Mouse (Mus musculus): ENCODE measurements at regions not wholly inside any gene's neighbourhood (a gene's known extent, or its start where the extent isn't known, plus 50 kb on each side); places are given as distances from the start of the nearest gene placed in this dataset.
A peak's percentile ranks its signal among the peaks of the same experiment; 100 is the strongest.
"Not testable (repeated sequence)": the region's sequence is repeated elsewhere in the genome, so short reads cannot be mapped to it uniquely, and the experiment has no call there.

DNA sequence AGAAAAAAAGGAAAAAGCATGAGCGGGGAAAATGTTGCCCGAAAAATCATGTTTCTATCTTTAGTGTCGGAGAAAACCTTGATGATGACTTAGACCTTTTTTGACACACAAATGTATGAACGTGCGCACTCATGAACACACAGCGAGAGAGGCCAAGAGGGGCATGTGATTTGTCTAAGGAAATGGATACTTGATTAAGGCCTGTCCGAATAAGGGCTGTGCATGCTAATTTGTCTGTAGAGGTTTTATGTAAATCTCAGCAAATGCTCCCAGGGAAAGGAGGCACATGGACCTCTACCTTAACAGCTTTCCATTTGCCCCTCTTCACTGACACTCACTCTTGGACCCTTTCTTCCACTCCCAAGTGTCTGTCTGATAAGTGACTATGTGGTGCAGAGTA lies 182.5 kb upstream of the Rgma start:
- DNase-seq (ENCODE audit: low read depth, low spot score) = no peak

DNA sequence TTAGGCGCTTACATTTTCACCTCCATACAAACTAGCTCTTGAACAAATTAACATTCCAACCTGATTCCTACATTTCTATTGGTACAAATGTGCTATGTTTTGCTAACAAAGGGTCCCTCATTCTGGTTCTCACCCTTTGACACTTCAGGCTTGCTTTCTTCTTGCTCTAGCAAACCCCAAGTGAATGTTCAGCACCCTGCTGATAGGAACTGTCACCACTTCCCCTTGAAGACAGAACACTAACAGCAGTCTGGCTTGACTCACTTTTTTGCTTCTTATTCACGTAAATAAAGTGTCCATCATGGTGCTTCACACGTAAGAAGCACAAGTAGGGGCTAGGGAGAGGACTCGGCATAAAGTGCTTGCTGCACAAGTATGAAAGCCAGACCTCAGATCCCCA lies 180.0 kb upstream of the Rgma start:
- no peak for DNase-seq (ENCODE audit: low read depth, low spot score)

DNA sequence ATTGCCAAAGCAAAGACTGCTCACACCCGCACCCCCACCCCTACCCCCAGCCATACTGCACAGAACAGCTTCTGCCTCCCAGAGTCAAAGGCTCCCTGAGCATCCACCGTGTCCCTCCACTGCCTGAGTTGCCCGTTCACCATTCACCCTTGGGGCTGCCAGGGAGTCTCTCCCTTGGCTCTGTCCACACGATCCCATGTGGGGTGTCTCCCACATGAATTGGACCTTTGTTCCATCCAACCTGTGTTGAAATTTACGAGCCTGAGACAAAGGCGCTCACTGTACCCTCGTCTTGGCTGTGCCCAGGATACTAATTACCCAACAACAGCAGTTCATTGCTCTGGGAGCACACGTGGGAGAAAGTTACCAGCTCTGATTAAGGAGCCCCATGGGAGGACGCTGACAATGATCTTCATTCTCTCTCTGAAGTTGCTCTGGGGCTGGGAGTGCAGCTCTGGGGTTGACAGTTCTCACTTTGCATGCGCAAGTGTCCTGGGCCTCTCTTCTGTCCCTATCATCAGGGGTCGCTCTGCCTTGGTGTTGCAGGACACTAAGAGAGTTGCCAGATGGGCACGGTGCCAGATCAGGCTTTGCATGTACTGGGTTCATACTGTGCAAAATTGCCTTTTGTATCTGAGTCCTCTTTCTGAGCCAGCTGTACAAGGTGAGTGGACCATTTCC lies 178.3 kb upstream of the Rgma start:
- DNase-seq (ENCODE audit: low read depth, low spot score) = no peak

DNA sequence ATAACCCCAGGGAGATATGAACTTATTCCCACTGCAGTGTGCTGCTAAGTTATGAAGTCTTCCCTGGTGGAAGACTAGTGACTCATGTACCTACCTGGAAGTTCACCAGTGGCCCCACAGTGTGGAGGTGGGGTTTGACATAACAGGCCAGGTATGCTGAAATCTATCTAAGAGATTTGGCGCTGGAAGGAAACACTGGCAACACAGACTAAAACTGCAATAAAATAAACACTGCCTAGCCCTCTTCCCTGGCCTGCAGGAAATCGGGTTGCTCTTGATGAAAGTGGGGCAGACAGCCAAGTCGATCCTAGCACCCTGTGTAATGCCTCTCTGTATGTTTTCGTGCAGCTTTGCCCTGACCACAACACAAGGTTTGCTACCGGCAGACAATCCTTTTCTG lies 177.2 kb upstream of the Rgma start:
- DNase-seq (ENCODE audit: low read depth, low spot score) = no peak

DNA sequence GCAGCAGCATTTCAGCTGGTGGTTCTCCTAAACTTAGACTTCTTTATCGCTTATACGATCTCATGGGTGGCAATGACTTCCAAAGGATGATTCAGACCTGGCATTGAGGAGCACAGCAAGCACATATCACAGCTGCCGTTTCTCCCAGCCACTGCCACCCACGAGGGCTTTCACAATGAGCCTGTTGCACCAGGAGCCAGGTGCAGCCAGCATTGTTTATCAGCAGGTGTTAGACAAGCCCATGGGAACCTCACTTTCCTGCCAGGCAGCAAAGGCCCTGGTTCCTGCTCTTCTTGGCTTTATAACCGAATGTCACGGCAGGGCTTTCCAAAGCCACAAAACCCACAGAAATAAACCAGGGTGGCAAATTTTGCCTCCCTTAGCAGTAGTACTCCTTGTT lies 175.3 kb upstream of the Rgma start:
- DNase-seq (ENCODE audit: low read depth, low spot score) = no peak

DNA sequence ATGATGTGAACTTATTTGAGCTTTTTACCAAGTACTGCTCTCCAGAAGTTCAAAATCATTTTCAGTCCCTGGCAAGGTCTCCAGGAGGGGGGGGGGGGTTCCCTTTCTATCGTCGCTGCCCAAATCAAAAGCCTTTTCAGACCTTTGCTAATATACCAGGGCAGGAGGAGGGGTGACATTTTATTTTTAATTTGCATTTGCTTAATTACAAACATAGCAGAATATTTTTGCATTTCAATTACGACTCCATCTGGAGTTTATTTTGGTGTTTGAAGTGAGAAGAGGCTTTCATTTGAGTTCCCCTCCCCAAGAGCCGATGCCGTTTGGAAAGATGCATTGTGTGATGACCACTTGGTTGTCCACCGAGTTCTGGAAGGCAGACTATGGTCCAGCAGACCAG lies 174.0 kb upstream of the Rgma start:
- DNase-seq (ENCODE audit: low read depth, low spot score) = no peak

DNA sequence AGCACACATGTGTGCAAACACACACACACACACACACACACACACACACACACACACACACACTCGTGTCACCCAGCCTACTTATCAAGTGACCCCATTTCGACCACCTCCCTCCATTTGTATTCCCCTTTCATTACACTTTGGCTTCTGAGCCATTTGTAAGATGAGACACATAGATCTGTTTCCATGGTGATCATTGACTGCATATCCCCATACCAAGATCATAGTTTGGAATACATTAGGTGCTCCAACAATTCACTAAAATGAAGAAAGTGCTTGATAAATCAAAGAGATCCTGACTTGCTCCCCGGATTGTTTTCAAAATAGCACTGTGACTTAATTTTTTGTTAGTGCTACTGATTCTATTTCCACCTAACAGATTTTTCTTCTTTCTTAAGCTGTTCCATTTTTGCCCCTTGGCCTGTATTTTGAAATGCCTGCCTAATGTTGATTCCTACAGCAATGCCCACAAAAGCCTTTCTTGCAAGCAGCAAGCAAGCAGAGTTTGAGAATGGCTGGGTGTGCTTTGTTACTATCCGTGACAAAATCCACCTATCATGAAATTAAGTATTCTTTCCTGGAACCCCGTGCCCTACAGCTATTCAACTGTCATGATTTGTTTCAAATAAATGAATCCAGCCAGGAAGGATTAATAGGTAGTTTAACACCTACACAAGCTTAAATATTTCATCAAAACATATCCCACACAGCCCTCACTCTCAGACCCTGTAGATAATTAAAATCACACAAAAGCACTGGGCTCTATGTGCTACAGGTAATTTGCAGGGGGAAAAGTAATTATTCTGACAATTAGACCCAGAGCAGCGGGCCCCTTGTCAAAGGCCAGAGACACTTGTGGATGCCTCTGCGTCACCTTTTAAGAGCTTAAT lies 168.1 kb upstream of the Rgma start:
- no peak for DNase-seq (ENCODE audit: low read depth, low spot score)

DNA sequence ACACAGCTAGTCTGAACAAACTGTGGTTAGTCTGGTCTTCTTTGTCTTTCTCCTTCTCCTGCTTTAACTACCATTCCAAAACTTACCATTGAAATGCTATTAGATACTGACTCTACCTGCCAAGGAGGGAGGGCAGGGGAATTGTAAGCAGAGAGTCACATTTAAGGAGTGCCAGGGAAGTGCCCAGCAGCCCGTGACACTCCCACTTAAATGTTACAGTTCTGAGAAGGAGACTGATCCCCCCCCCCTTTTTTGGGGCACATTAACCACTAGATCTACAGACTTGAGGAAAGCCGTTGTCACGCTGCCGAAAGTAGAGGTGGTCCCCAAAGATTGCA lies 166.9 kb upstream of the Rgma start:
- no peak for DNase-seq (ENCODE audit: low read depth, low spot score)

DNA sequence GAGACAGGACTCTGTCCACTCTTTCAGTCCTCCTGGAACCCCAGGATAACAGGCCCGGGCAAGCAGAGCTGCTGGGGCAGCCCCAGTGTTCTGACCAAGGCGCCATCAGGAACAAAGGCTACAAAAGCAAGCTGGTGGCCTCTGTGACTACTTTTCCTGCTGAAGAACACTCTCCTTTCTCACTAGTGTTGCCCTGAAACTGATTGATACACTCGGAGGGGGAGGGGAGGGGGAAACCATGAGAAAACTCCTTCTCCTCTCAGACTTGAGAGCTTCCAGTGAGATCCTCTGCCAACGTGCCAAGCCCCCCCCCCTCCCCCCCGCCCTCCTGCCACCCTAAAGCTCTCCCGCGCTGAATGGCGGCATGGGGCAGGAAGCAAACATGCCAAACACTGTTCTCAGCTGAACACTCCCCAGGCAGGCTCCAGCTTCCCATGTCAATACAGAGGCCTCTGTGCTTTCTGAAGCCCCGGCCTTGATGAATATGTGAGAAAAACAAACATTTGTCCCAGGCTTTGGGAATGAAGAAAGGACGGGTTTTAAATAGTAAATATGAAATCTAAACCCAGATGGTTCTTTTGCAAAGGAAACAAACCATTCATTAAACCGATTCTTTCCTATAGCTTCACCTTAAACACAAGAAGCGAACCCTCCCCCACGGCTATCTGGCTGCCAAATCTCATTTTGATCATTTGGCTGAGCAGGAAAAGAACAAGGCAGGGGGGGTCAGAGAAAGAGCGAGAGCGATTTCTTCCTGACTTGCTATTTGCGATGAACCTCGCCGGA lies 166.3 kb upstream of the Rgma start:
- DNase-seq (ENCODE audit: low read depth, low spot score) = peak; percentile 72

DNA sequence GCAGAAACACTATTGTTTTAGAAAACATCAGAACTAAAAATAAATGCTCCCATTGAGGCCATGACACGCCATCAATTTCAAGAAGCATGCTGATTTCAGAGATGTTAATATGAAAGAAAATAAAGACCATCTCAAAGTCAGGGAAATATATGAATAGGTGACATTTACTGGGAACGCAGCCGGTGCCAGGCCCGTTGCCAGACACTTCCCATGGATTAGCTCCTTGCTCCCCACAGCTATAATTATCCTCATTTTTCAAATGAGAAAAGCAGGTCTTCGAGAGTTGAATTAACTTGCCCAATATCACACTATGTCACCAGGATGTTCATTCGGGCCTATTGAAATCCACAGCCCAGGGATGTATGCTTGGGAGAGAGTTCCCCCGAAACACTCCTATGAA lies 165.2 kb upstream of the Rgma start:
- DNase-seq (ENCODE audit: low read depth, low spot score) = no peak

DNA sequence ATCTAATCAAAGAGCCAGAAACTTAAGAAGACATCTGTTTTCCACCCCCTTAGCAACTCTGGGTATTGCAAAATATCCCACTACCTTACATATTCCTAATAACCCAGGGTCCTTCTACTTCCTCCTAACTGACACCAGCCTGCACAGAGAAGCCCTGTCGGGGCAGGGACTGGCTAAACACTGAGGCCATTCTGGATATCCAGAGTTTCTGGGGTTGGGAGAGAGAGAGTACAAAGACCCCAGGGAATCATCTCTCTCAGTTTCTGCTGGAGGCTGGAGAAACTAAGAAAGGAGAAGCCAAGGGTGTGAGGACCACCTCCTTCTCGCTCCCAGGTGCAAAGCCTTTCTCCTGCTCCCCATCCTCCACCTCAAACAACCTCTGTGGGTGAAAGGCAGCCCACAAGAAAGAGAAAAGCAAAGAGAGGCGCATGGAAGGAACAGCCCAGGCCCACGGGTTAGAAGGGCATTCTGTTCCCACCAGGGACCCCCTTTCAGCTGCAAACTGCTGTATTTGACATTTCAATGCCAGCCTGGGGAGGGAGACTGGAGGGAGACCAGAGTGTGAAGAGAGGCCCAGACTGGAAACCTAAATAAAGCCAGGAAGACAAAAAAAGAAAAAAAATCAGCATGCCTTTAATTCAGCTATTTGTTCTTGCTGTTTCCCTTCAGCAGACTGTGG lies 152.9 kb upstream of the Rgma start:
- DNase-seq (ENCODE audit: low read depth, low spot score) = no peak

DNA sequence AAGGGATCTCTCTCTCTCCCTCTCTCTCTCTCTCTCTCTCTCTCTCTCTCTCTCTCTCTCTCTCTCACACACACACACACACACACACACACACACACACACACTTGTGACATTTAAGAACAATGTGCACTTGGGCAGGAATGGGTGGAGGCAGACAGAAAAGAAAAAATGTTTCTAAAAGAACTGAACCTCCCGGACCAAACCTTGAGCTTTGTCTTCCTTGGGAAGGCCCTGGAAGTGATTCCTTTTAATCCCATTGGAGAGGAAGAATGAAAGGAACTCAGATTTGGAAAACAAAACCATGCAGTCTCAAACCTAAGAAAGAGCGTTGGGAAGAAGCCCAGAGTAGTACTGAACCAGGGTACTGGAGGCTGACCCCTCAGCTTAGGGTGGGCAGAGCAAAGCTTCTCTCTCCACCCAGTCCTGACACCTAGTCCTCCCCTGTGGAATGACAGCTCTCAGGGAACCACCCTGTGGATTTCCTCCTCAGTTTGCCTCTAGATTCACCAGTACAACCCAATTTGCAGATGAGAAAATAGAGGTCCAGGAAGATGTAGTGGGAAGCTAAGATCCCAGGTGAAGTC lies 152.3 kb upstream of the Rgma start:
- DNase-seq (ENCODE audit: low read depth, low spot score) = no peak

DNA sequence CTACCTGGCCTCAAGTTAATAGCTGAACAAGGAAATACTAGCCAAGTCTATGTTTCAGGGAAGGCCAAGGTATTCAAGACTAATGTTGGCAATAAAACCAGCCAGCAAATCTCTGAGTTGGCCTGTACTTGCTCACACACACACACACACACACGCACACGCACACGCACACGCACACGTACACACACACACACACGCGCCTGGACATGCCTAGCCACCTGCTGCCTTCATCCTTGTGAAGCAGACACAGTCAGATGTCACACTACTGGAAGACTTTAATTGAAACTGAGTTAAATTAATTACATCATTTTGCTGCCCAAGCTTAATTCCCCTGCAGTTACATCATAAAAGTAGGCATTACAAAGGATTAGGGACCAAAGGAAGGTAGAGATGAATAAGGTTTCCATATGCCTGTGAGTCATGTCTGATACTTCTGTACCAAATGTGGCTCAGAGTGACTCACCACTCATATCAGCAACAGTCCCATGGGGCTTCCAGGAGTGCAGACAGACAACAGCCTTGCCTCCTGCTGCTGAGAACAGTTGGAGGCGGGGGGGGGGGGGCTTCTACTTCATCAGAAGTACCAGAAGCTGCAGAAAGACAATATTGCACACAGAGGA lies 141.7 kb upstream of the Rgma start:
- DNase-seq (ENCODE audit: low read depth, low spot score) = no peak

DNA sequence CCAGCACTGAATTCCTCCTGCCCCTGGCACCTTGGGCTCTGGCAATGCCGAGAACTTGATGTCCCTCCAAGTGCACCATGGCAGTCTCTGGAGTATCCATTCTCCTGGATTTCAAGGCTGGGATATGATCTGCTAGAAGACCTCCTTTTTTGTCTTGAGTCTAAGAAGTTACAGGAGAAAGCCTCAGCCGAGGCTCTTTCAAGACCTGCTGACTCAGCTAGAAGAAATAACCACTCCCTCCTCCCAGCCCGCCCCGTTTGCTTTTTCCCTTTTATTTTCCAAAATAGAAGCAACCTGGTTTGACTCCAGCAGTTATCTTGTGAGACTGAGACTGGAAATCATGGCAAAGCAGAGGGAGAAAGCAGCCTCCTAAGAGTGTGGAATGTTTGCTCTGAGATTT lies 136.8 kb upstream of the Rgma start:
- no peak for DNase-seq (ENCODE audit: low read depth, low spot score)

DNA sequence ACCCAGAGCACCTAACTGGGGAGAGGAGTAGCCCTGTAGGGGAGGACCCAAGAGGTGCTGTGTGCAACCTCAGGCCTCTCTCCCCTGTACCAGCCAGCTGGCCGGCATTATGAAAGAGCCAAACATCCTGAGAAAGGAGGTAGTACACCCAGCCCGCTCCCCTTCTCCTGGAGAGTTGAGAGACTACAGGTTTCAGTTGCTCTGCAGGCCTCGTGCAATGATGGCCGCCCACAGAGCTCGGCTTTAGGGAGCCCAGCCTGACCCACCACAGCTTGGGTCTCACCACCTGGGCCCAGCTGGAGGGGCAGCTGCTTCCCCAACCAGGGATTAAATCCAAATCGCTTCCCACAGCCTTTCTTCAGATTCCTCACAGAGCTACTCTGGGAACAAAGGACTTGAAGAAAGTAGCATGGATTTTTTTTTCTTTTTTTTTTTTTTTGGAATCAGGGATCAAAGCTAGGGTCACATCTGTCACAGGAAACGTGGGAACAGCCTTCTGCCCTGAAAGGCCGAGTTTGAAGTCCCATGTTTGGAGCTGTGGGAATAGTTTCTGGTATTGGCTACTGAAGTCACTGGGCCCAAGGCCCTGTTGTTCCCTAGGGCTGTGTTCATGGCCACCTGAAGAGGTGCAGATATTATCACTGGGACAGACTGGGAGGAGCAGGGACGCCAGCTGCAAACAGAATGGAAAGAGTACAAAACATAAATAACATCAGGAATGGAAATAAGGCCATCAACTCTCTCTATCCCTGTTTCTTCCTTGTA lies 131.5 kb upstream of the Rgma start:
- no peak for DNase-seq (ENCODE audit: low read depth, low spot score)

DNA sequence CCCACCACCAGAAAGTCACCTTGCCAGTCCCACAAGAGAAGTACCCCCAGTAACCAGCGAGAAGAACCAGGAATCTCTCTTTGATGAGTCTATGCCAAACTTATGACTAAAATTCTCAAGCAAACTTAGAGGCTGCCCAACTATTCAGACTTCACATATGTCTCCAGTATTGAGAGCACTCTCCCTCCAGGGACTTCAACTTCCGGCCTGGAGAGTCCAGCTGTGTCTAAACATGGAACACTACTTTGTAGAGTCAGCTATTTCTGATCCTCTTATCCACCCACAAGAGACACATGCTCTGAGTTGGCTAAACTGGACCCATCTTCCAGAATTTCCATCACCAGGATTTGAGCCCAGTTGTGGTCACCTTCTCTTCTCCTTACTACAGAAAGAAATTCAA lies 129.9 kb upstream of the Rgma start:
- DNase-seq (ENCODE audit: low read depth, low spot score) = no peak

DNA sequence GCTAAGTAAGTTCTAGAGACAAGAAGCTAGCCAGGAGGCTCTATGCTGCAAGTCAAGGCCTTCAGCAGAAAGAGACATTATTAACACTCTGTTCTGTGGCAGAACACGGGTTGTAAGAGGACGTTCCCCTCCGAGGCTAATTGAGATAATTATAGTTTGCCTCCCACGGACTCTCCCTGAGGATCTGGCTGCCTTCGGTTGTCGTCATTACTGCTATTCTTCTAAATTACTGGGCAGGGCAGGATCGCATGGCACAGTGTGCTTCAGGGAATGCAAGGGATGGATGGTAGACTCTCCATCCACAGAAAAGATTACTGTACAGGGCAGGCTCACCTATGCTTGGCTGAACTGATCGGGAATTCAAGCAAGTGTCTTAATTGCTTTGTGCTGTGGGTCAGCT lies 124.7 kb upstream of the Rgma start:
- no peak for DNase-seq (ENCODE audit: low read depth, low spot score)

DNA sequence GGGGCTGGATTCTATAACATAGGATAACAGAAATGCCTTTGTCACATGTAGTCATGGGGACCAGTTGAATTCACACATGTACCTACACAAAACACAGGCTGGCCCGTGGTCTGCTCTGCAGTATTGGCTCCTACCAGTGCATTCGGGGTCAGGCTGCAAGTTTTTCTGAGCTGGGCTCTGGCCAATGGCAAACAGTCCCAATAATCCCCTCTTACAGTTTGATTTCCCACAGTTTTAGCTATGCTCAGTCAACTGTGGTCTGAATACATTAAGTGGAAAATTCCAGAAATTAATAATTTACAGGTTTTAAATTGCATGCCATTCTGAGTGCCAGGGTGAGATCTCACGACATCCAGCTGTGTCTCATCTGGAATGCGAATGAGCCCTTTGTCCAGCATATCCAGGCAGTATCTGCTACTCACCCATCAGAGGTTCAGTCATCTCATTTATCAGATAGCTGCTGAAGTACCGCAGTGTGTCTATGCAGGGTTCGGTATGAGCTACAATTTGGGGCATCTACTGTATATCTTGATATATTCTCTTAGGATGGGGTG lies 124.0 kb upstream of the Rgma start:
- no peak for DNase-seq (ENCODE audit: low read depth, low spot score)

DNA sequence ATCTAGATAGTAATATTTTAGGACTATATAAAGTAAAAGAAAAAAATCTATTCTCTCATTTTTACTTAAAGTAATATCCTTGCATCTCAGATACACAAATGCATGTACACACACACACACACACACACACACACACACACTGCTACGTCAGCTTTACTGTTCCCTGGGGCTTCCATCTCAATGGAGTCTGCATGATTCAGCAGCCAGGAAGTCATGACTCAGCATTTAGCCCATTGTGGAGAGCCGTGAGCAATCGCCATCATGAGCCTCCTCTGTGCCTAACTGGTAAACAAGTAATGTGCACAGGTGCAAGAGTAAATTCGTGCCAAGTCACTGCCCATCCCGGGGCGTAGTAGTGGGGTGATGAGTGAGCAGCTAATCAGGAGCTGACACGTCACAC lies 120.3 kb upstream of the Rgma start:
- not testable (repeated sequence) for DNase-seq (ENCODE audit: low read depth, low spot score)

DNA sequence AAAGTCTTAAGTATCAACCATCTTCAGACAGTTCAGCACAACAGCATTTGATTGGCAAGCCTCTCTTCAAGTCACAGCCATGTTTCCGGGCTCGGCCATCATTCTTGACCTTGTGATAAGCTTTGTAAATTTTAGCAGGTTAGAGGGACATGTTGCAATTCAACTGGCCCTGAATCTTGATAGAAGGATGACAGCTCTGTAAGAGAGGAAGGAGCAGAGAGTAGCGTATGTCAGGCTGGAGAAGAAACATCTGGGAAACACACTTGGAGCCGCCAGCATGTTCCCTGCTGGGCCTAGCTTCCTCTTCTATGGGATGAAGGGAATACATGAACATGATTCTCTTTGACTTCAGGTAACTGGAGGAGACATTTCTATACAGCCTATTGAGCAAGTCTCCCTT lies 115.2 kb upstream of the Rgma start:
- DNase-seq (ENCODE audit: low read depth, low spot score) = no peak

All from brain, embryonic 18.5 days (tissue).